Mouse (Mus musculus) ES-Bruce4 (cell line): ENCODE data around the gene Ube2l3. TPM values are rescaled to one million over a fixed set of nuclear protein-coding genes. Genes with fewer than 3 reads are reported as not detected.
"Not testable (repeated sequence)": the region's sequence is repeated elsewhere in the genome, so short reads cannot be mapped to it uniquely, and the experiment has no call there.

Experiments used
- H3K27ac ChIP-seq: 2 replicates; pipeline ENCODE4 v1.5.1; 2012; ENCODE audit warnings: low read length, inconsistent platforms; ENCODE audit not compliant: insufficient read depth
- H3K27me3 ChIP-seq: 2 replicates; pipeline ENCODE4 v1.6.1; 2012; ENCODE audit warnings: mild to moderate bottlenecking, low read length, inconsistent platforms; ENCODE audit not compliant: control insufficient read depth, poor library complexity, insufficient read depth, severe bottlenecking
- H3K36me3 ChIP-seq: 2 replicates; pipeline ENCODE4 v1.6.1; 2012; ENCODE audit warnings: inconsistent platforms, mild to moderate bottlenecking, low read length, moderate library complexity; ENCODE audit not compliant: control insufficient read depth, poor library complexity, insufficient read depth, severe bottlenecking
- H3K4me1 ChIP-seq: one replicate; pipeline ENCODE4 v1.8.1; 2011; ENCODE audit warnings: low read length; ENCODE audit not compliant: control insufficient read depth, insufficient read depth
- H3K4me3 ChIP-seq: 2 replicates; pipeline ENCODE4 v1.5.1; 2011; ENCODE audit warnings: low read depth, mild to moderate bottlenecking, low read length
- H3K9ac ChIP-seq: 2 replicates; pipeline ENCODE4 v1.6.1; 2012; ENCODE audit warnings: low read depth, mild to moderate bottlenecking, inconsistent platforms; ENCODE audit not compliant: poor library complexity, severe bottlenecking
- H3K9me3 ChIP-seq: replicated peaks from 2 replicates; pipeline ENCODE4 v1.6.1; 2012; ENCODE audit warnings: mild to moderate bottlenecking, low read length, inconsistent platforms; ENCODE audit not compliant: control insufficient read depth, poor library complexity, insufficient read depth, severe bottlenecking
- CTCF ChIP-seq: IDR thresholded peaks from one replicate; pipeline ENCODE4 v1.8.1; 2011; ENCODE audit warnings: low read depth, low read length
- EP300 ChIP-seq: IDR thresholded peaks from 2 replicates; pipeline ENCODE4 v1.6.1; 2011; ENCODE audit warnings: low read depth, low read length; ENCODE audit not compliant: insufficient read depth
- POLR2A ChIP-seq: IDR thresholded peaks from one replicate; pipeline ENCODE4 v1.8.1; 2011; ENCODE audit warnings: low read length; ENCODE audit not compliant: insufficient read depth
- polyA plus RNA-seq: library from polyadenylated mRNA; stranded (reverse); fragments of >200 nt; gene quantifications from 2 replicates; pipeline ENCODE4 v1.2.4, GENCODE M21; 2011; ENCODE audit warnings: low read depth; ENCODE audit not compliant: missing spikeins, insufficient read depth, insufficient read length

The Ube2l3 gene
- polyA plus RNA-seq, 1 experiment, result 207 TPM

GRCm38 (mm10) chr16:17232794-17233701 is 30.6 kb upstream of the Ube2l3 start, which contains the start of gene Hic2:
Gene Hic2 (plus strand): TSS chr16:17233572.
- H3K9me3 ChIP-seq, result no peaks in the 10 kb centered on the region; the same call in 1 of the 2 replicates
- H3K4me3 ChIP-seq, result peak within 1 kb of the TSS; percentile 93
- no peaks in the 10 kb centered on the region for H3K36me3 ChIP-seq
- no peaks in the 10 kb centered on the region for H3K27me3 ChIP-seq
- H3K27ac ChIP-seq, result peak within 1 kb of the TSS; percentile 43
- peak within 1 kb of the TSS; percentile 94 for H3K9ac ChIP-seq
- H3K4me1 ChIP-seq, result peaks cover 6% of the 10 kb centered on the region
- peak; percentile 60; the same call in 1 of the 2 replicates for TF ChIP-seq EP300
- TF ChIP-seq POLR2A, result peak; percentile 49
- no peak for TF ChIP-seq CTCF

- not testable (repeated sequence) for H3K9me3 ChIP-seq, H3K36me3 ChIP-seq, H3K27ac ChIP-seq, H3K4me3 ChIP-seq, H3K9ac ChIP-seq, H3K27me3 ChIP-seq, H3K4me1 ChIP-seq
Observed at GRCm38 (mm10) chr16:17231523-17231922, 29.1 kb upstream of the Ube2l3 start.

GRCm38 (mm10) chr16:17226496-17226895 is 24.0 kb upstream of the Ube2l3 start:
- no peak overlapping the region for H3K27ac ChIP-seq
- no peaks in the 10 kb centered on the region for H3K27me3 ChIP-seq
- H3K4me3 ChIP-seq, result no peak overlapping the region
- no peak overlapping the region for H3K9ac ChIP-seq
- H3K9me3 ChIP-seq, result no peaks in the 10 kb centered on the region; the same call in 1 of the 2 replicates
- TF ChIP-seq EP300, result no peak
- TF ChIP-seq CTCF, result no peak
- TF ChIP-seq POLR2A, result no peak
- no peaks in the 10 kb centered on the region for H3K36me3 ChIP-seq
- no peaks in the 10 kb centered on the region for H3K4me1 ChIP-seq

GRCm38 (mm10) chr16:17225584-17225983 is 23.1 kb upstream of the Ube2l3 start:
- no peak overlapping the region for H3K27ac ChIP-seq
- no peak overlapping the region for H3K9ac ChIP-seq
- H3K9me3 ChIP-seq, result no peaks in the 10 kb centered on the region; the same call in 1 of the 2 replicates
- TF ChIP-seq EP300 (no peak), CTCF (no peak), POLR2A (no peak)
- H3K36me3 ChIP-seq, result no peaks in the 10 kb centered on the region
- H3K4me3 ChIP-seq, result no peak overlapping the region
- H3K27me3 ChIP-seq, result no peaks in the 10 kb centered on the region
- peaks cover 2% of the 10 kb centered on the region for H3K4me1 ChIP-seq

- no peaks in the 10 kb centered on the region for H3K9me3 ChIP-seq
- no peaks in the 10 kb centered on the region for H3K27me3 ChIP-seq
- no peak overlapping the region for H3K27ac ChIP-seq
- TF ChIP-seq POLR2A (no peak), CTCF (no peak), EP300 (no peak)
- no peak overlapping the region for H3K4me3 ChIP-seq
- H3K36me3 ChIP-seq, result no peaks in the 10 kb centered on the region
- peaks cover 7% of the 10 kb centered on the region for H3K4me1 ChIP-seq
- no peak overlapping the region for H3K9ac ChIP-seq
Observed at GRCm38 (mm10) chr16:17222197-17222596, 19.7 kb upstream of the Ube2l3 start.

- peaks cover 10% of the 10 kb centered on the region for H3K4me1 ChIP-seq
- no peaks in the 10 kb centered on the region for H3K9me3 ChIP-seq
- H3K27ac ChIP-seq, result peak overlapping the region; percentile 99
- peak overlapping the region; percentile 41 for H3K9ac ChIP-seq
- H3K4me3 ChIP-seq, result 0 out of 2 replicates have a peak overlapping the region, but pooled peaks have one; percentile 5
- TF ChIP-seq CTCF (no peak), EP300 (peak; percentile 96)
- H3K36me3 ChIP-seq, result no peaks in the 10 kb centered on the region
- H3K27me3 ChIP-seq, result no peaks in the 10 kb centered on the region
Observed at GRCm38 (mm10) chr16:17220127-17220733, 17.8 kb upstream of the Ube2l3 start.
